Mouse (Mus musculus) liver, embryonic 15.5 days (tissue): ENCODE measurements around the gene Itgb6. TPM values are rescaled to one million over a fixed set of nuclear protein-coding genes. Genes with fewer than 3 reads are reported as not detected.

Experiments used
- ATAC-seq: fragments of 200-750 bp; cut with Nextera tagmentation; 2 replicates; pipeline ENCODE4 v1.8.0; 2017; ENCODE audit warnings: moderate number of reproducible peaks, mild to moderate bottlenecking, moderate library complexity; ENCODE audit not compliant: insufficient read depth
- H3K27ac ChIP-seq: fragments of 300-500 bp; sonication (generic); replicated peaks from 2 replicates; pipeline ENCODE4 v1.5.1; 2015; ENCODE audit warnings: mild to moderate bottlenecking, inconsistent platforms
- H3K27me3 ChIP-seq: fragments of 300-500 bp; sonication (generic); 2 replicates; pipeline ENCODE4 v1.6.1; 2015; ENCODE audit warnings: mild to moderate bottlenecking, inconsistent platforms
- H3K36me3 ChIP-seq: fragments of 300-500 bp; sonication (generic); replicated peaks from 2 replicates; pipeline ENCODE4 v1.6.1; 2015; ENCODE audit warnings: moderate library complexity, mild to moderate bottlenecking, inconsistent platforms
- H3K4me1 ChIP-seq: fragments of 300-500 bp; sonication (generic); replicated peaks from 2 replicates; pipeline ENCODE4 v1.6.1; 2015; ENCODE audit warnings: inconsistent platforms
- H3K4me2 ChIP-seq: fragments of 300-500 bp; sonication (generic); 2 replicates; pipeline ENCODE4 v1.6.1; 2015; ENCODE audit warnings: moderate library complexity, mild to moderate bottlenecking, inconsistent platforms
- H3K4me3 ChIP-seq: fragments of 300-500 bp; sonication (generic); replicated peaks from 2 replicates; pipeline ENCODE4 v1.5.1; 2015; ENCODE audit warnings: mild to moderate bottlenecking, inconsistent platforms
- H3K9ac ChIP-seq: fragments of 300-500 bp; sonication (generic); 2 replicates; pipeline ENCODE4 v1.6.1; 2015; ENCODE audit warnings: moderate library complexity, mild to moderate bottlenecking, inconsistent platforms
- H3K9me3 ChIP-seq: fragments of 300-500 bp; sonication (generic); replicated peaks from 2 replicates; pipeline ENCODE4 v1.6.1; 2016; ENCODE audit warnings: inconsistent platforms
- WGBS: fragments of 180-500 bp; shearing (Covaris S2); methylation state at CpG from one replicate; pipeline ENCODE4 v1.1.7; 2015; ENCODE audit warnings: mixed read lengths; ENCODE audit not compliant: insufficient replicate concordance; 5-methylcytosine and 5-hydroxymethylcytosine counted together
- polyA plus RNA-seq: library from polyadenylated mRNA; unstranded; fragments of >200 nt; fragmentation: Nextera tagmentation; extraction: Ambion mirVana; gene quantifications from 2 replicates; pipeline ENCODE4 v1.2.1, GENCODE M21; 2015

Itgb6 gene
- polyA plus RNA-seq, 1 experiment from 2014 or later, result 0.17 TPM

DNA sequence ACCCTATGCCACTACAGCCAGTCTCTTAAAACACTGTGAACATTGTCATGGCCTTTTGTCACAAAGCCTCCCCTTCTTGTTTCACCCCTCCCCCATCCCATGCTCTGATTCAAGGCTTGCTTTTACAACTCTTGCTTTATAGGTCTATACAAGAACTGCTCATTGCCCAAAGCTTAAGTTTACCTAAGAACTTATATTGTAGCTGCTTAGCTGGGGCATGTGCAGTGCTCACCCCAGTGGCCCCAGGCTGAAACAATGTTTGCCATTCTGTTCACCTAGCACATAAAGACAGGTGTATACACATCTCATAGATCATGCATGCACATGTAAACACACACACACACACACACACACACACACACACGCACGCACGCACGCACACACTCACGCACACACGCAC, 25.9 kb downstream of the Itgb6 start:
- Histone ChIP-seq H3K4me2 (no peak overlapping the region), H3K4me3 (no peak overlapping the region), H3K9me3 (no peaks in the 10 kb centered on the region), H3K27me3 (no peaks in the 10 kb centered on the region), H3K27ac (no peak overlapping the region), H3K4me1 (no peaks in the 10 kb centered on the region), H3K36me3 (no peaks in the 10 kb centered on the region), H3K9ac (no peak overlapping the region)
- 86% methylated on average over 6 of the region's 6 CpGs for WGBS
- ATAC-seq, result no peak

DNA sequence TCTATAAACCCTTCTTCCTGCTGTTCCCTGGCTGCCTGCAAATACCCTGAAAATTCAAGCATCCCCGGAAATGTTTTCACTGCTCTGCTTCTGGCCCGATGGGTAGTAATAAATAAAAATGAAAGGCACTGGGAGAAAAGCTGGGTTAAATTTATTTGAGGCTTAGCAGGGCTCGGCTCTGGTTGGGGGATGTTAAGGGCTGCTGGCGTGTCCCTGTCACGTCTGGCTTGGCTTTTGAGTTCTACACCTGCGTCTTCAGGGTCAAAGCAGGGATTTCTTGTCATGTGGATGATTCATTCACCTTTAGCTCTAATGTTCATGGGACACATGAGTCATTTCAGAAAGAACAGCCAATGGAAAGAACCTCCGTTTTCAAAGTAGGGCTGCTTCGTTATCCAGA, 26.7 kb downstream of the Itgb6 start:
- no peak for ATAC-seq
- Histone ChIP-seq H3K4me2 (no peak overlapping the region), H3K36me3 (no peaks in the 10 kb centered on the region), H3K27ac (no peak overlapping the region), H3K4me3 (no peak overlapping the region), H3K9me3 (no peaks in the 10 kb centered on the region), H3K4me1 (no peaks in the 10 kb centered on the region), H3K27me3 (no peaks in the 10 kb centered on the region), H3K9ac (no peak overlapping the region)
- WGBS, result 66% methylated on average over 8 of the region's 8 CpGs

DNA sequence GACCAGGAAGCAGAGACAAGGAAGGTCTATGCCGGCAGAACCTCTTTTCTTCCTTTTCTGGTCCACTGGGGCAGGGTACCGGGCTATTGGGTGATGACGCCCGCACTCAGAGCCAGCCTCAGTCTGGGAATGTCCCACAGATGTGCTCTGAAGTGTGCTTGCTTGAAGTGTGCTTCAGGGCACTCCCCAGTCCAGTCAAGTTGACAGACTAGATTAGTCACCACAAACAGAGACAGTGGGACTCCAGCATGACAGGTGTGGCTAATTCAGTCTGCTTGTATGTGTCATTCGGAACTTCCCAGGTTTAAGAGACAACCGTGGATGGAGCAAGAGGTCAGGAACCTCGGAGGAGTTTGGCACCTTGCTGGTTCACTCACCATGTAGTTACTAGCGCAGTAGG, 27.9 kb downstream of the Itgb6 start:
- Histone ChIP-seq H3K9me3 (no peaks in the 10 kb centered on the region), H3K4me1 (no peaks in the 10 kb centered on the region), H3K9ac (no peak overlapping the region), H3K27me3 (no peaks in the 10 kb centered on the region), H3K36me3 (no peaks in the 10 kb centered on the region), H3K27ac (no peak overlapping the region), H3K4me3 (no peak overlapping the region), H3K4me2 (no peak overlapping the region)
- 69% methylated on average over 8 of the region's 8 CpGs for WGBS
- ATAC-seq, result no peak

DNA sequence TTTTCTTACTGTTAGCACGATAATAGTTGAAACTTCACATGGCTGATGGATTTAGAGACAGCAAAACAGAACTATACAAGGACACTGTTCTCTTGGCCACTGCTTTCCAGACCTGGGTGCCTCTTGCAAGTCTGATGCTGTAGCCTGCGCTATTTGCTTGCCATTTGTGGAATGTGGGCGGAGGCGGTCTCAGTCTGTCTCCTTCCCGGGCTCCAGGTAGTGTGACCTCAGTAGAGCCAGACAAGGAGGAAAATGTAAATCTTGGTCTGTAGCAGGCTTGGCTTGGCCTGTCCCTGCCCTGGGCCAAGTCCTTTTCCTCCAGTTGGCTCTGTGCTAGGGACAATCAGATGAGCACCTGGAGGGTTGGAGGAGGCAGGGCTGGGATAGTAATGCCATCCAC, 30.2 kb downstream of the Itgb6 start:
- H3K9me3 ChIP-seq, result no peaks in the 10 kb centered on the region
- no peaks in the 10 kb centered on the region for H3K27me3 ChIP-seq
- H3K4me1 ChIP-seq, result no peaks in the 10 kb centered on the region
- 57% methylated on average over 5 of the region's 5 CpGs for WGBS
- H3K4me3 ChIP-seq, result no peak overlapping the region
- H3K36me3 ChIP-seq, result no peaks in the 10 kb centered on the region
- H3K4me2 ChIP-seq, result no peak overlapping the region
- no peak overlapping the region for H3K27ac ChIP-seq
- ATAC-seq, result no peak
- H3K9ac ChIP-seq, result no peak overlapping the region

DNA sequence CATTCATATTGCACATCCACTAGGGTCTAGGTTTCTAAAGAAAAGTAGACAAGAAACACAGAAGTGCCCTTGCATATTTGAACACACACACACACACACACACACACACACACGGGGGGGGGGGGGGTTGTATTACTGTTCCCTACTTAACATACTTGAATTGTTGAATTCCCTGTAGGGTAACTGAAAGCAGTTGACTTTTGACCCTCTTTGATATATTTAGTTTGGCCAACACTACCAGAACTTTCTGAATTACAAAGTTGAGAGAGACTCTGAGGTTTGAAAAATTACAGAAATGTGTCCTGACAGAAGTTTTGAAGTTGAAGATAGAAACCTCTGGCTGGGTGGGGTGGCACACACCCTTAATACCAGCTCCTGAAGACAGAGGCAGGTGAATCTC, 32.2 kb downstream of the Itgb6 start:
- WGBS, result 53% methylated on average over 1 of the region's 1 CpGs

DNA sequence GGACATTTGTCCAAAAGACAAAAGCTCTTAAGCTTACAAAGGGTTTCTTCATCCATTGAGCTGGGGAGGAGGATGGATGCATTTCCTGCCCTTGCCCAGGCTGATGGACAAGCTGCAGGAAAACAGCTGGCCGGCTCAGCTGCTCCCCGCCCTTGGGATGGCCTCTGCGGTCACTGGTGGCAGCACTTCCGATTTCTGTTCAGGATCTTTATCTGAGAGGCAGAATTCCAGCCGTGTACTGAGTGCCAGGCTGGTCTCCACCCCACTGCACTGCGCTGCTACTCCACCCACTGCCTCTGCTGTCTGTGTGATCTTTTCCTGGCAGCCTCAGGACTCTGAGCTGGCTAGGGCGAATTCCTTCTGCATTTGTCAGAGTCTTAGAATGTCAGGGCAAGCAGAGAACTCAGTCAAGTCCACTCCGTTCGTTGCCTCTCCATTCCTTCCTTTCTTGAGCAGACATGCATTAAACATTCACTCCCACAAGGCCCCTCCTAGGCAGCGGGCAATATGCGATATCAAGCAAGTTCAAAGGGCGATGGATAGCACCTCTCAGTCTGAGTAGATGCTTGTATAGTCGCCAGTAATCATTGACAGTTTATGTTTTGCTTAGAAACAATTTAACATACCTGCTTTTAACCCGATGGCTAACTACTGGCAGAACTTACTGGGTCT, 33.4 kb downstream of the Itgb6 start:
- Histone ChIP-seq H3K4me2 (no peak overlapping the region), H3K4me1 (no peaks in the 10 kb centered on the region), H3K36me3 (no peaks in the 10 kb centered on the region), H3K27me3 (no peaks in the 10 kb centered on the region), H3K9me3 (no peaks in the 10 kb centered on the region), H3K9ac (no peak overlapping the region), H3K27ac (no peak overlapping the region), H3K4me3 (no peak overlapping the region)
- WGBS, result 29% methylated on average over 14 of the region's 14 CpGs
- no peak for ATAC-seq

More for the DNA sequence above, 32.2 kb downstream of the Itgb6 start:
- Histone ChIP-seq H3K27me3 (no peaks in the 10 kb centered on the region), H3K9ac (no peak overlapping the region), H3K4me3 (no peak overlapping the region), H3K9me3 (no peaks in the 10 kb centered on the region), H3K27ac (no peak overlapping the region), H3K4me2 (no peak overlapping the region), H3K4me1 (no peaks in the 10 kb centered on the region), H3K36me3 (no peaks in the 10 kb centered on the region)
- ATAC-seq, result no peak

DNA sequence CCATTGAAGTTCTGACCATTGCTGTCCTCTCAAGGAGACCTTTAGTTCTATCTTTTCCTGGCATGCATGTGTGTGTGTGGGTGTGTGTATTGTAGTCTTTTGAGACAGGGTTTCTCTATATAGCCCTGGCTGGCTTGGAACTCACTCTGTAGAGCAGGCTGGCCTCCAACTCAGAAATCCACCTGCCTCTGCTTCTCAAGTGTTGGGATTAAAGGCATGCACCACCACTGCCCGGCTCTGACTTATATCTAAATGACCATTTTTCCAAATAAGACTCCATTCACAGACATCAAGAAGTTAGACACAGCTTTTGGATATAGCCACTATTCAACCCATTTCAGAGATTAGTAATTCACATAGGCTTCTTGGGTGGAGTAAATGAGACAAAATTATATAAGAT, 34.3 kb downstream of the Itgb6 start:
- Histone ChIP-seq H3K9me3 (no peaks in the 10 kb centered on the region), H3K4me1 (no peaks in the 10 kb centered on the region), H3K27me3 (no peaks in the 10 kb centered on the region), H3K4me2 (no peak overlapping the region), H3K9ac (no peak overlapping the region), H3K4me3 (no peak overlapping the region), H3K36me3 (no peaks in the 10 kb centered on the region), H3K27ac (no peak overlapping the region)
- no peak for ATAC-seq
- 48% methylated on average over 1 of the region's 1 CpGs for WGBS

DNA sequence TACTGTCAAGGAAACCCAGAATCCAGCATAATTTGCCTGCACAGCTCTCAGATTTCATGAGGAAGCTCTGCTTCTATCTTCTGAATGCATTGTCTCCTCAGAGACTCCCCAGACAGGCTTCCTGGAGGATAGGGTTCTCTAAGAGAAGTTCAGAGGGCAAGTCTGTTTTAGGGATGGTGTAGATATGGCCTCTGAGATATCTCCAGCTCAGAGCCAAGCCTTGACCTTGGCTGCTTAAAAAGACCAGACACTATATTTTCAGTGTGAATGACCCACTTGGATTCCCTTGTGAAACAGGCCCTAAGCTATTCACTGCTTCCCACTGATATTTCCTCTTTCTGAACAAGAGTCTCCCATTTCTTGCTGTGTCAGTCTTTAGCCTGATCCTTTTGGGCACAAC, 36.5 kb downstream of the Itgb6 start:
- Histone ChIP-seq H3K4me2 (no peak overlapping the region), H3K9ac (no peak overlapping the region), H3K27me3 (no peaks in the 10 kb centered on the region), H3K27ac (no peak overlapping the region), H3K36me3 (no peaks in the 10 kb centered on the region), H3K9me3 (no peaks in the 10 kb centered on the region), H3K4me3 (no peak overlapping the region), H3K4me1 (no peaks in the 10 kb centered on the region)
- ATAC-seq, result no peak

DNA sequence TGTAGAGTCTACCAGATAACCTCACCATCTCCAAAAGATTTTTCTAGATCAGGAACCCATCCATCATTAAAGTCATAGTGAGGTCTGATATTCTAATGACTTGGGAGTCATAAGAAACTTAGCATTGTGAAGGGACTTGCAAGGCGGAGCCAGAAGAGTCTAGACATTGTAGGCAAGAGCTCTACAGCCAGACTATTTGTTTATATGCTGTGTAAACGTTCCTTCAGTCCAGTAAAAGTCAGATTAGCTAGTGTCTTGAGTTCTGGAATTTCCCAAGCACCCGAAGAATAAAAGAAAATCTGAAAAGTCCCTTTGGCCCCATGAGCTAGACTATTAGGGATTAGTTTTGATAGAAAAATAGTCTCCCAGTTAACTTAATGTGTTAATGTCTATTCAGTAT, 38.3 kb downstream of the Itgb6 start:
- H3K36me3 ChIP-seq, result no peaks in the 10 kb centered on the region
- no peak overlapping the region for H3K4me2 ChIP-seq
- no peaks in the 10 kb centered on the region for H3K27me3 ChIP-seq
- no peak overlapping the region for H3K4me3 ChIP-seq
- no peaks in the 10 kb centered on the region for H3K4me1 ChIP-seq
- H3K27ac ChIP-seq, result no peak overlapping the region
- WGBS, result 34% methylated on average over 3 of the region's 3 CpGs
- H3K9me3 ChIP-seq, result no peaks in the 10 kb centered on the region
- no peak for ATAC-seq
- H3K9ac ChIP-seq, result no peak overlapping the region

DNA sequence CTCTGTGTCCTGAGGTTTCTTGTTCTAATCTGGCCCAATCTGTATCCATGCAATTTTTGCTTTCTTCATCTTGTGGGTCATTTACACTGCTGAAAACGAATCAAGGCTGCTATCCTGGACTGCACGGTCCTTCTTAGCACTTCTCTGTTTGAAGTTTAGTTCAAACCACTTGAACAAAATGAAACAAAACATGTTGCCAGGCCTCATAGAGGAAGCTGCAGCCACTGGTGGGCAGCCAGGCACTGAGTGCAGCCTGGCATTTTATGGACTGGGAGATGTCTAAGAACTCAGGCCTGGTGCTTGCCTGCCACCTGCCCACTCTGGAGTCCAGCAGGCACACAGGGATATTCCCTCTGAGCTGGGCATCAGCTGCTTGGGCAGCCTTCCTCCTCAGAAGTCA, 39.9 kb downstream of the Itgb6 start:
- Histone ChIP-seq H3K4me1 (no peaks in the 10 kb centered on the region), H3K9ac (no peak overlapping the region), H3K36me3 (no peaks in the 10 kb centered on the region), H3K9me3 (no peaks in the 10 kb centered on the region), H3K27me3 (no peaks in the 10 kb centered on the region), H3K27ac (no peak overlapping the region), H3K4me2 (no peak overlapping the region), H3K4me3 (no peak overlapping the region)
- ATAC-seq, result no peak
- 42% methylated on average over 2 of the region's 2 CpGs for WGBS

DNA sequence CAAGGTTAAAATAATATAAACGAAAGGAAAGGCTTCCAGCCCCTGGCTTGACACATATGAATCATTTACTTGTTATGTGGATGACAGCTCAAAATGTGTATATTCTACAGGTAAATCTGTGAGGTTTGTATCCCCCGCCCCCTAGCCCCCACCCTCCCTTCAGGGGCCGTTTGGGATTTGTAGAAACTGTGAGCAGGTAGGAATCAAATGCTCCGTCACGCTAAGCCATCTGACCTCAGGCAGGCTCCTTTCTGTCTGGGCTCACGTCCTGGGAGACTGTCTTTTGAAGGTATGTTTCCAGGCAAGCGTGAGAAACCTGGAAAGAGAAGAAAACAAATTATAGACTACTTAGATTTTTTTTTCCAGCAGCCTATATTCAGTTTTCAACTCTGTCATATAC, 48.0 kb downstream of the Itgb6 start:
- Histone ChIP-seq H3K4me1 (no peaks in the 10 kb centered on the region), H3K27ac (no peak overlapping the region), H3K27me3 (no peaks in the 10 kb centered on the region), H3K9ac (no peak overlapping the region), H3K4me2 (no peak overlapping the region), H3K9me3 (no peaks in the 10 kb centered on the region), H3K36me3 (no peaks in the 10 kb centered on the region), H3K4me3 (no peak overlapping the region)
- ATAC-seq, result no peak
- WGBS, result 55% methylated on average over 7 of the region's 7 CpGs
